Mouse (Mus musculus) olfactory bulb, adult 2 months (tissue): ENCODE data around the gene Mpp4.

Experiments
- CTCF ChIP-seq: fragments of 200-500 bp; IDR thresholded peaks from 2 replicates; pipeline ENCODE4 v1.5.1; 2012; ENCODE audit warnings: low read depth, mild to moderate bottlenecking, low read length, moderate library complexity; ENCODE audit not compliant: insufficient read depth
- POLR2A ChIP-seq: fragments of 200-500 bp; IDR thresholded peaks from 2 replicates; pipeline ENCODE4 v1.6.1; 2012; ENCODE audit warnings: mild to moderate bottlenecking, low read depth, low read length, moderate library complexity; ENCODE audit not compliant: insufficient read depth

GRCm38 (mm10) chr1:59110524-59110923 lies 52.7 kb downstream of the Mpp4 start:
- TF ChIP-seq CTCF: no peak
- no peak for TF ChIP-seq POLR2A
